Mouse (Mus musculus) frontal cortex, postnatal 14 days (tissue): ENCODE measurements around the gene Fads3.

Experiments
- DNase-seq, 2 experiments: peaks; one replicate each; pipeline ENCODE4 v3.0.0; 2022; ENCODE audit warnings: low spot score in 2 of 2

Gene Fads3

GRCm38 (mm10) chr19:10053692-10054260 lies 12.4 kb downstream of the Fads3 start:
- no peak for DNase-seq

GRCm38 (mm10) chr19:10054361-10055075 lies 13.1 kb downstream of the Fads3 start:
- no peak for DNase-seq

GRCm38 (mm10) chr19:10055261-10055660 lies 13.9 kb downstream of the Fads3 start:
- DNase-seq: no peak

GRCm38 (mm10) chr19:10055783-10056660 lies 14.7 kb downstream of the Fads3 start:
- DNase-seq: no peak

- no peak for DNase-seq
Measured at GRCm38 (mm10) chr19:10056686-10057085, 15.3 kb downstream of the Fads3 start.

GRCm38 (mm10) chr19:10057486-10058351 lies 16.4 kb downstream of the Fads3 start:
- DNase-seq: no peak

- DNase-seq: no peak
Measured at GRCm38 (mm10) chr19:10058352-10058825, 17.0 kb downstream of the Fads3 start.

- DNase-seq: no peak
Measured at GRCm38 (mm10) chr19:10058876-10059427, 17.6 kb downstream of the Fads3 start.

- DNase-seq: peak in 1 of 2 experiments; percentile 27
Measured at GRCm38 (mm10) chr19:10059911-10060567, 18.7 kb downstream of the Fads3 start.

- no peak for DNase-seq
Measured at GRCm38 (mm10) chr19:10060783-10061590, 19.6 kb downstream of the Fads3 start.

GRCm38 (mm10) chr19:10061624-10062023 lies 20.3 kb downstream of the Fads3 start:
- no peak for DNase-seq

- DNase-seq: no peak
Measured at GRCm38 (mm10) chr19:10062292-10062691, 20.9 kb downstream of the Fads3 start.

- no peak for DNase-seq
Measured at GRCm38 (mm10) chr19:10062862-10063261, 21.5 kb downstream of the Fads3 start.

GRCm38 (mm10) chr19:10064173-10065012 lies 23.0 kb downstream of the Fads3 start:
- DNase-seq: peak in 1 of 2 experiments; percentile 36

- DNase-seq: no peak
Measured at GRCm38 (mm10) chr19:10065465-10066188, 24.3 kb downstream of the Fads3 start.

- no peak for DNase-seq
Measured at GRCm38 (mm10) chr19:10066189-10066500, 24.8 kb downstream of the Fads3 start.

GRCm38 (mm10) chr19:10066502-10066901 lies 25.1 kb downstream of the Fads3 start:
- no peak for DNase-seq

GRCm38 (mm10) chr19:10067701-10068100 lies 26.3 kb downstream of the Fads3 start:
- DNase-seq: no peak
